Mouse (Mus musculus) embryonic facial prominence, embryonic 10.5 days (tissue): Measurements from ENCODE around the gene Tmcc3. TPM values are rescaled to one million over a fixed set of nuclear protein-coding genes. Genes with fewer than 3 reads are reported as not detected.

Experiments
- DNase-seq: peaks from one replicate; pipeline ENCODE4 v3.0.0-alpha.2; 2017; ENCODE audit warnings: low spot score
- H3K27ac ChIP-seq: fragments of 300-500 bp; sonication (generic); replicated peaks from 2 replicates; pipeline ENCODE4 v1.5.1; 2016; ENCODE audit warnings: mild to moderate bottlenecking
- H3K27me3 ChIP-seq: fragments of 300-500 bp; sonication (generic); replicated peaks from 2 replicates; pipeline ENCODE4 v1.6.1; 2016; ENCODE audit warnings: low read depth, mild to moderate bottlenecking; ENCODE audit not compliant: poor library complexity, severe bottlenecking
- H3K36me3 ChIP-seq: fragments of 300-500 bp; sonication (generic); replicated peaks from 2 replicates; pipeline ENCODE4 v1.6.1; 2016; ENCODE audit warnings: mild to moderate bottlenecking, moderate library complexity
- H3K4me1 ChIP-seq: fragments of 300-500 bp; sonication (generic); 2 replicates; pipeline ENCODE4 v1.6.1; 2016
- H3K4me3 ChIP-seq: fragments of 300-500 bp; sonication (generic); 2 replicates; pipeline ENCODE4 v1.5.1; 2016; ENCODE audit warnings: mild to moderate bottlenecking, moderate library complexity
- H3K9me3 ChIP-seq: fragments of 300-500 bp; sonication (generic); 2 replicates; pipeline ENCODE4 v1.6.1; 2016; ENCODE audit warnings: mild to moderate bottlenecking
- WGBS: fragments of 180-500 bp; shearing (Covaris S2); methylation state at CpG from one replicate; pipeline ENCODE4 v1.1.7; 2016; 5-methylcytosine and 5-hydroxymethylcytosine counted together
- polyA plus RNA-seq: library from polyadenylated mRNA; unstranded; fragments of >200 nt; fragmentation: Nextera tagmentation; extraction: Ambion mirVana; gene quantifications from 2 replicates; pipeline ENCODE4 v1.2.1, GENCODE M21; 2016

Tmcc3 gene
- polyA plus RNA-seq, 1 experiment from 2014 or later = 3.2 TPM

DNA sequence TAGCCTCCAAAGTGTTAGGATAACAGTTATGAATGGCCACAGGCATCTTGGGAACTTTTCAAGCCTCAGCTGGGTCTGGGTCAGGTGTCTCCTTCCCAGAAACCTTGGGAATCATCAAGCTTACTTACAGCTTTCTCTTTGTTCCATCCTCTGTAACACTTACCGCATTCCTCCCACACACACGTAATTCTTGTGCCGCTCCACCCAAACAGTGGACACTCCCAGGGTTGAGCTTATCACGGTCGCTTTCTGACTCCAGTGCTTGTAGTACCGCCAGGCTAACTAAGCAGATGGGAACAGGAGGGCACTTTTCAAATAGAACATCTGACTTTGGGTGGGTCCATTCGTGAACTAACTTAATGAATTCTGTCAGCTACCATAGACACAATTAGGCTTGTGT, 249.6 kb downstream of the Tmcc3 start:
- Histone ChIP-seq H3K27me3 (no peaks in the 10 kb centered on the region), H3K4me1 (peaks cover 12% of the 10 kb centered on the region), H3K4me3 (no peak overlapping the region), H3K36me3 (no peaks in the 10 kb centered on the region), H3K27ac (no peak overlapping the region), H3K9me3 (no peaks in the 10 kb centered on the region)
- 78% methylated on average over 7 of the region's 7 CpGs for WGBS
- DNase-seq = no peak

DNA sequence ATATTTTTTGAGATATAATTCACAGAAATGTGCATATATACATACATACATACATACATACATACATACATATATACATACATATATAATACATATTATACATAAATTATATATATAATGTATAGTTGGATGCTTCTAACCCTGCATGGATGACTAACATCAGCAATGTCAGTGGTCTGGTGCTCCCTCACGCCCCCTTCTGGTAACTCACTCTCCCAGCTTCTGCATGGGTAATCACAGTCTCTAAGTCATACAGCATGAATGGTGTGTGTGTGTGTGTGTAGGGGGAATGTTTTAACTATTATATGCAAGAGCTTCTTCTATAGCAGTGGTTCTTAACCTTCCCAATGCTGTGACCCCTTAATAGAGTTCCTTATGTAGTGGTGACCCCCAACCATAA, 250.4 kb downstream of the Tmcc3 start:
- no peaks in the 10 kb centered on the region for H3K27me3 ChIP-seq
- peaks cover 14% of the 10 kb centered on the region for H3K4me1 ChIP-seq
- no peaks in the 10 kb centered on the region for H3K36me3 ChIP-seq
- 18% methylated on average over 1 of the region's 1 CpGs for WGBS
- no peaks in the 10 kb centered on the region for H3K9me3 ChIP-seq
- no peak overlapping the region for H3K4me3 ChIP-seq
- DNase-seq = no peak
- H3K27ac ChIP-seq = no peak overlapping the region

- 96% methylated on average over 3 of the region's 3 CpGs for WGBS
- H3K9me3 ChIP-seq = no peaks in the 10 kb centered on the region
- no peak overlapping the region for H3K4me3 ChIP-seq
Observed at GRCm38 (mm10) chr10:94562991-94563390, 251.2 kb downstream of the Tmcc3 start.

GRCm38 (mm10) chr10:94565410-94566221, 253.9 kb downstream of the Tmcc3 start:
- Histone ChIP-seq H3K27me3 (no peaks in the 10 kb centered on the region), H3K9me3 (no peaks in the 10 kb centered on the region), H3K4me3 (no peak overlapping the region), H3K4me1 (peaks cover 18% of the 10 kb centered on the region), H3K27ac (no peak overlapping the region), H3K36me3 (no peaks in the 10 kb centered on the region)
- DNase-seq = no peak
- WGBS = 53% methylated on average over 7 of the region's 7 CpGs

More at GRCm38 (mm10) chr10:94562991-94563390, 251.2 kb downstream of the Tmcc3 start:
- no peak for DNase-seq
- Histone ChIP-seq H3K4me1 (peaks cover 16% of the 10 kb centered on the region), H3K27ac (no peak overlapping the region), H3K36me3 (no peaks in the 10 kb centered on the region), H3K27me3 (no peaks in the 10 kb centered on the region)

GRCm38 (mm10) chr10:94566222-94566868, 254.6 kb downstream of the Tmcc3 start:
- peaks cover 18% of the 10 kb centered on the region for H3K4me1 ChIP-seq
- no peaks in the 10 kb centered on the region for H3K27me3 ChIP-seq
- 0 out of 2 replicates have a peak overlapping the region, but pooled peaks have one; percentile 35 for H3K27ac ChIP-seq
- H3K9me3 ChIP-seq = no peaks in the 10 kb centered on the region
- DNase-seq = no peak
- H3K36me3 ChIP-seq = no peaks in the 10 kb centered on the region
- no peak overlapping the region for H3K4me3 ChIP-seq
- 72% methylated on average over 21 of the region's 21 CpGs for WGBS

- no peak for DNase-seq
- no peak overlapping the region for H3K4me3 ChIP-seq
- H3K27ac ChIP-seq = no peak overlapping the region
- H3K27me3 ChIP-seq = no peaks in the 10 kb centered on the region
- WGBS = 93% methylated on average over 6 of the region's 6 CpGs
- no peaks in the 10 kb centered on the region for H3K9me3 ChIP-seq
- H3K36me3 ChIP-seq = no peaks in the 10 kb centered on the region
- H3K4me1 ChIP-seq = peaks cover 18% of the 10 kb centered on the region
Observed at GRCm38 (mm10) chr10:94567251-94567650, 255.5 kb downstream of the Tmcc3 start.

- H3K4me1 ChIP-seq = peaks cover 23% of the 10 kb centered on the region
- no peak overlapping the region for H3K27ac ChIP-seq
- no peak overlapping the region for H3K4me3 ChIP-seq
- DNase-seq = no peak
- no peaks in the 10 kb centered on the region for H3K9me3 ChIP-seq
- no peaks in the 10 kb centered on the region for H3K27me3 ChIP-seq
- no peaks in the 10 kb centered on the region for H3K36me3 ChIP-seq
- 79% methylated on average over 14 of the region's 14 CpGs for WGBS
Observed at GRCm38 (mm10) chr10:94567915-94568314, 256.2 kb downstream of the Tmcc3 start.

GRCm38 (mm10) chr10:94568867-94569266, 257.1 kb downstream of the Tmcc3 start:
- no peak overlapping the region for H3K27ac ChIP-seq
- H3K9me3 ChIP-seq = no peaks in the 10 kb centered on the region
- H3K36me3 ChIP-seq = no peaks in the 10 kb centered on the region
- no peaks in the 10 kb centered on the region for H3K27me3 ChIP-seq
- 85% methylated on average over 7 of the region's 7 CpGs for WGBS
- H3K4me3 ChIP-seq = no peak overlapping the region
- peaks cover 23% of the 10 kb centered on the region for H3K4me1 ChIP-seq
- DNase-seq = no peak

DNA sequence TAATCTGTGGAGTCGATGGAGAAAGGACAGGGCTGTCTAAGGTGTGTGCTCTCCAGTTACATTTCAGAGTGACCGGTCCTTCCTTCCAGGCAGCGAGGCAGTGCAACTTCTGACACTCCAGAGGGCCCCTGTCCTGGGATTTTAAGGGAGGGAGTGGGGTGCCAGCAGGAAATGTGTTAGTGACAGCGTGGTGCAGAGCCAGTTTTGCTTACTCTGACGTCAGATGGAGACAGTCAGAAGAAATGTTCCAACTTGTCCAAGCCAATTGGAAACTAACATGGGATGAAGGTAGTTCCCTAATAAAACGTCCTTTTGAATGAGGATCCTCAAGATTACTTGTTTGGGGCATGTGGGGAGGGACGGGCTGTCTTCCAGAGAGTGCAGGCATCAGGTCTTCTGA, 258.0 kb downstream of the Tmcc3 start:
- 76% methylated on average over 7 of the region's 7 CpGs for WGBS

GRCm38 (mm10) chr10:94571927-94572620, 260.3 kb downstream of the Tmcc3 start:
- H3K27ac ChIP-seq = 0 out of 2 replicates have a peak overlapping the region, but pooled peaks have one; percentile 35
- no peak for DNase-seq
- peaks cover 30% of the 10 kb centered on the region for H3K4me1 ChIP-seq
- WGBS = 88% methylated on average over 9 of the region's 9 CpGs
- H3K4me3 ChIP-seq = no peak overlapping the region
- no peaks in the 10 kb centered on the region for H3K9me3 ChIP-seq
- H3K36me3 ChIP-seq = no peaks in the 10 kb centered on the region
- H3K27me3 ChIP-seq = no peaks in the 10 kb centered on the region

More for the DNA sequence above, 258.0 kb downstream of the Tmcc3 start:
- Histone ChIP-seq H3K9me3 (no peaks in the 10 kb centered on the region), H3K4me1 (peaks cover 26% of the 10 kb centered on the region), H3K4me3 (no peak overlapping the region), H3K27me3 (no peaks in the 10 kb centered on the region), H3K27ac (no peak overlapping the region), H3K36me3 (no peaks in the 10 kb centered on the region)
- DNase-seq = no peak

- 68% methylated on average over 12 of the region's 12 CpGs for WGBS
- Histone ChIP-seq H3K27ac (peak overlapping the region; percentile 35), H3K36me3 (no peaks in the 10 kb centered on the region), H3K27me3 (no peaks in the 10 kb centered on the region), H3K4me1 (peaks cover 30% of the 10 kb centered on the region), H3K9me3 (no peaks in the 10 kb centered on the region), H3K4me3 (no peak overlapping the region)
- DNase-seq = no peak
Observed at GRCm38 (mm10) chr10:94572772-94573171, 261.0 kb downstream of the Tmcc3 start.

- no peak for DNase-seq
- no peak overlapping the region for H3K4me3 ChIP-seq
- peaks cover 26% of the 10 kb centered on the region for H3K4me1 ChIP-seq
- no peaks in the 10 kb centered on the region for H3K36me3 ChIP-seq
- WGBS = 85% methylated on average over 13 of the region's 13 CpGs
- H3K27ac ChIP-seq = peak overlapping the region; percentile 30; the same call in 1 of the 2 replicates
- H3K9me3 ChIP-seq = no peaks in the 10 kb centered on the region
- H3K27me3 ChIP-seq = no peaks in the 10 kb centered on the region
Observed at GRCm38 (mm10) chr10:94574451-94575333, 262.9 kb downstream of the Tmcc3 start.
